Mouse (Mus musculus): ENCODE measurements around the gene Ddx10.
A peak's percentile ranks its signal among the peaks of the same experiment; 100 is the strongest.
"Not testable (repeated sequence)": the region's sequence is repeated elsewhere in the genome, so short reads cannot be mapped to it uniquely, and the experiment has no call there.

Gene Ddx10

GRCm38 (mm10) chr9:53144266-53144665 is 103.6 kb downstream of the Ddx10 start:
- DNase-seq (ENCODE audit: low spot score) = no peak

GRCm38 (mm10) chr9:53143508-53143907 is 104.3 kb downstream of the Ddx10 start:
- no peak for DNase-seq (ENCODE audit: low spot score)

- not testable (repeated sequence) for DNase-seq (ENCODE audit: low spot score)
Measured at GRCm38 (mm10) chr9:53142424-53142823, 105.4 kb downstream of the Ddx10 start.

- no peak for DNase-seq (ENCODE audit: low spot score)
Measured at GRCm38 (mm10) chr9:53140610-53141165, 107.2 kb downstream of the Ddx10 start.

GRCm38 (mm10) chr9:53132826-53133225 is 115.0 kb downstream of the Ddx10 start:
- DNase-seq (ENCODE audit: low spot score) = no peak

- no peak for DNase-seq (ENCODE audit: low spot score)
Measured at GRCm38 (mm10) chr9:53130460-53130859, 117.4 kb downstream of the Ddx10 start.

GRCm38 (mm10) chr9:53101103-53101502 is 146.8 kb downstream of the Ddx10 start:
- DNase-seq (ENCODE audit: low spot score) = no peak

- DNase-seq (ENCODE audit: low spot score) = no peak
Measured at GRCm38 (mm10) chr9:53095319-53096165, 152.3 kb downstream of the Ddx10 start.

- peak; percentile 63 for DNase-seq (ENCODE audit: low spot score)
Measured at GRCm38 (mm10) chr9:53094536-53094935, 153.3 kb downstream of the Ddx10 start.

- no peak for DNase-seq (ENCODE audit: low spot score)
Measured at GRCm38 (mm10) chr9:53077626-53078025, 170.2 kb downstream of the Ddx10 start.

- no peak for DNase-seq (ENCODE audit: low spot score)
Measured at GRCm38 (mm10) chr9:53075931-53076330, 171.9 kb downstream of the Ddx10 start.

- no peak for DNase-seq (ENCODE audit: low spot score)
Measured at GRCm38 (mm10) chr9:53074443-53074842, 173.4 kb downstream of the Ddx10 start.

GRCm38 (mm10) chr9:53073576-53074112 is 174.2 kb downstream of the Ddx10 start:
- DNase-seq (ENCODE audit: low spot score) = no peak

- DNase-seq (ENCODE audit: low spot score) = no peak
Measured at GRCm38 (mm10) chr9:53072088-53072487, 175.8 kb downstream of the Ddx10 start.

GRCm38 (mm10) chr9:53070875-53071524 is 176.9 kb downstream of the Ddx10 start:
- no peak for DNase-seq (ENCODE audit: low spot score)

GRCm38 (mm10) chr9:53068166-53068565 is 179.7 kb downstream of the Ddx10 start:
- no peak for DNase-seq (ENCODE audit: low spot score)

- no peak for DNase-seq (ENCODE audit: low spot score)
Measured at GRCm38 (mm10) chr9:53066428-53066827, 181.4 kb downstream of the Ddx10 start.

- no peak for DNase-seq (ENCODE audit: low spot score)
Measured at GRCm38 (mm10) chr9:53065028-53065427, 182.8 kb downstream of the Ddx10 start.

- no peak for DNase-seq (ENCODE audit: low spot score)
Measured at GRCm38 (mm10) chr9:53064531-53064930, 183.3 kb downstream of the Ddx10 start.

- no peak for DNase-seq (ENCODE audit: low spot score)
Measured at GRCm38 (mm10) chr9:53055306-53055705, 192.5 kb downstream of the Ddx10 start.

Data from ovary, adult 18-20 months (tissue).